Mouse (Mus musculus) bone marrow macrophage, adult 2 months (primary cell): ENCODE measurements around the gene Gsto1. TPM values are rescaled to one million over a fixed set of nuclear protein-coding genes. Genes with fewer than 3 reads are reported as not detected.

Source experiments
- H3K27ac ChIP-seq: 2 replicates; pipeline ENCODE4 v1.5.1; 2012; ENCODE audit warnings: low read depth, low read length; ENCODE audit not compliant: insufficient read depth
- H3K4me1 ChIP-seq: 2 replicates; pipeline ENCODE4 v1.6.1; 2012; ENCODE audit warnings: low read length; ENCODE audit not compliant: control insufficient read depth, insufficient read depth
- H3K4me3 ChIP-seq: 2 replicates; pipeline ENCODE4 v1.5.1; 2012; ENCODE audit warnings: mild to moderate bottlenecking, low read length, moderate library complexity; ENCODE audit not compliant: insufficient read depth
- CTCF ChIP-seq: IDR thresholded peaks from 2 replicates; pipeline ENCODE4 v1.5.1; 2012; ENCODE audit warnings: low read depth, mild to moderate bottlenecking, low read length, moderate library complexity
- POLR2A ChIP-seq: IDR thresholded peaks from 2 replicates; pipeline ENCODE4 v1.6.1; 2012; ENCODE audit warnings: mild to moderate bottlenecking, low read depth, low read length, borderline replicate concordance
- polyA plus RNA-seq: library from polyadenylated mRNA; stranded (reverse); fragments of >200 nt; gene quantifications from 2 replicates; pipeline ENCODE4 v1.2.4, GENCODE M21; 2012; ENCODE audit not compliant: missing spikeins, insufficient read depth, insufficient read length

Gene Gsto1
- polyA plus RNA-seq, 1 experiment = 137 TPM

DNA sequence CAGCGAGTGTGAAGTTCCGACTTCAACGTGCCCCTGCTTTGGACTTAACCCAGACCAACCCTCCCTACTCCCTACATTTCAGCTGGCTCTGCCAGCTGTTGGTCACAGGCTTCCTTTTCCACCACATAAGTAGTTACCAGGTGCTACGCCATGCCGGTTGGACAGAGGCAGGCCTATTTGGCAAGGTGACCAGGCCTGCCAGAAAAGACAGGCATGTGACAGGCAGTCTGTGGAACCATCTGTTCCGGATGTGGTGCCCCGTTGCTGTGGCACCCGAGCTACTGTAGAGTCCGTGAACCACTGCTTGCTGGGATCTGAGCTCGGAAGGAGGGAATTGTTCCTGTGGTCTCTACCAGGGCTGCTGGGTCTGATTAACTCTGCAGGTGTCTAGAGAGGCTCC is 32.6 kb downstream of the Gsto1 start:
- Histone ChIP-seq H3K4me3 (no peak overlapping the region), H3K4me1 (0 out of 2 replicates have a peak, but pooled peaks cover 2% of the 10 kb centered on the region), H3K27ac (no peak overlapping the region)
- TF ChIP-seq POLR2A = no peak
- TF ChIP-seq CTCF = no peak

- TF ChIP-seq CTCF (no peak), POLR2A (no peak)
- no peak overlapping the region for H3K4me3 ChIP-seq
- H3K27ac ChIP-seq = no peak overlapping the region
- 0 out of 2 replicates have a peak, but pooled peaks cover 2% of the 10 kb centered on the region for H3K4me1 ChIP-seq
Observed at GRCm38 (mm10) chr19:47888037-47888436, 33.3 kb downstream of the Gsto1 start.

- no peak for TF ChIP-seq POLR2A
- no peak for TF ChIP-seq CTCF
- Histone ChIP-seq H3K4me3 (no peak overlapping the region), H3K27ac (no peak overlapping the region), H3K4me1 (0 out of 2 replicates have a peak, but pooled peaks cover 2% of the 10 kb centered on the region)
Observed at GRCm38 (mm10) chr19:47890489-47891130, 35.8 kb downstream of the Gsto1 start.

GRCm38 (mm10) chr19:47891562-47892312 is 37.0 kb downstream of the Gsto1 start:
- no peak for TF ChIP-seq CTCF
- TF ChIP-seq POLR2A = no peak
- 0 out of 2 replicates have a peak, but pooled peaks cover 2% of the 10 kb centered on the region for H3K4me1 ChIP-seq
- no peak overlapping the region for H3K4me3 ChIP-seq
- no peak overlapping the region for H3K27ac ChIP-seq

GRCm38 (mm10) chr19:47893092-47893491 is 38.3 kb downstream of the Gsto1 start:
- Histone ChIP-seq H3K27ac (no peak overlapping the region), H3K4me3 (no peak overlapping the region), H3K4me1 (no peaks in the 10 kb centered on the region)
- no peak for TF ChIP-seq CTCF
- no peak for TF ChIP-seq POLR2A

DNA sequence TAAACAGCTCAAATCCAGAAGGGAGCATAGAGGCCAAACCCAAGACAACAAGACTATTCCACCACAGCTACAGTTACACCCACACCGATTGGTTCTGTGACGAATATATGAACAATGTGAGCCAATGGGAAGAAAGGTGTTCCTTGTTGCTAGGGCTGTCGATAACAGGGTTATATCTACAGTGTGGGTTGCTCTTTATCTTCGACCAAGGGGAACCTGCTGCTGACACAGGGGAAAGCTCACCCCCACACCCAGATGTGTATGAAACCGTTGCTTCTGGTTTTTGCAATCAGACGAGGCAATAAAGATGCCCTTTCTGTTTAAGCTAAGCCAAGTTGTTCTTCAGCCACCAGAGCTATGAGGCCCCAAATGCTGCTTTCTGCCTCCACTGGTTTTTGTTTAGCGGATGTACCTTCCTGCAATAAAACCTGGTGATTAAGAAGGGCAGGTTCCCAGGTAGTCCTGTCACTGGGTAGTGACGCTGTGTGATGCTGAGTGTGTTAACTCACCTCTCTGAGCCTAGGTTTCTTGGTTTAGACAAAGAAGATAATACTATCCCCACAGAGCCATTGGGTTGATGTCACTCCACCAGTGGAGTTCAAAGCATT is 43.8 kb downstream of the Gsto1 start:
- no peak for TF ChIP-seq POLR2A
- no peak for TF ChIP-seq CTCF
- H3K4me3 ChIP-seq = no peak overlapping the region
- peaks cover 31% of the 10 kb centered on the region for H3K4me1 ChIP-seq
- H3K27ac ChIP-seq = no peak overlapping the region

DNA sequence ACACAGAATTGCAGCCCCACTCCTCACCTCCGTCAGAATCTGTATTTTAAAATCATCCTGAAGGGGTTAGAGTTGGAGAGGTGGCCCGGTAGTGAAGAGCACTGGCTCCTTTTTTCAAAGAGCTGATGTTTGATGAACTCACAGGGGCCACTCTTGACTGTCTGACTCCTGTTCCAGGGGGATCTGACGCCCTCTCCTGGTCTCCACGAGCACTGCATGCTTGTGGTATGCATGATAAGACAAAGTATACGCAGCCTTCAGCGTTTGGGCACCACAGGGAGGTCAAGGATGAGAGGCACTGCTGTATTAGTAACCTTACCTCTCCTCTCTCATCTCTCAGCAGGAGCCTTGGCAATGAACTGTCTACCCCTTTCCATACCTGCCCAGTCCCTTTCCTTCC is 45.2 kb downstream of the Gsto1 start:
- no peak for TF ChIP-seq POLR2A
- no peak for TF ChIP-seq CTCF
- no peak overlapping the region for H3K27ac ChIP-seq
- H3K4me1 ChIP-seq = peaks cover 38% of the 10 kb centered on the region
- H3K4me3 ChIP-seq = no peak overlapping the region

GRCm38 (mm10) chr19:47900558-47900957 is 45.8 kb downstream of the Gsto1 start:
- TF ChIP-seq CTCF (no peak), POLR2A (no peak)
- Histone ChIP-seq H3K4me1 (peaks cover 43% of the 10 kb centered on the region), H3K4me3 (no peak overlapping the region), H3K27ac (no peak overlapping the region)

DNA sequence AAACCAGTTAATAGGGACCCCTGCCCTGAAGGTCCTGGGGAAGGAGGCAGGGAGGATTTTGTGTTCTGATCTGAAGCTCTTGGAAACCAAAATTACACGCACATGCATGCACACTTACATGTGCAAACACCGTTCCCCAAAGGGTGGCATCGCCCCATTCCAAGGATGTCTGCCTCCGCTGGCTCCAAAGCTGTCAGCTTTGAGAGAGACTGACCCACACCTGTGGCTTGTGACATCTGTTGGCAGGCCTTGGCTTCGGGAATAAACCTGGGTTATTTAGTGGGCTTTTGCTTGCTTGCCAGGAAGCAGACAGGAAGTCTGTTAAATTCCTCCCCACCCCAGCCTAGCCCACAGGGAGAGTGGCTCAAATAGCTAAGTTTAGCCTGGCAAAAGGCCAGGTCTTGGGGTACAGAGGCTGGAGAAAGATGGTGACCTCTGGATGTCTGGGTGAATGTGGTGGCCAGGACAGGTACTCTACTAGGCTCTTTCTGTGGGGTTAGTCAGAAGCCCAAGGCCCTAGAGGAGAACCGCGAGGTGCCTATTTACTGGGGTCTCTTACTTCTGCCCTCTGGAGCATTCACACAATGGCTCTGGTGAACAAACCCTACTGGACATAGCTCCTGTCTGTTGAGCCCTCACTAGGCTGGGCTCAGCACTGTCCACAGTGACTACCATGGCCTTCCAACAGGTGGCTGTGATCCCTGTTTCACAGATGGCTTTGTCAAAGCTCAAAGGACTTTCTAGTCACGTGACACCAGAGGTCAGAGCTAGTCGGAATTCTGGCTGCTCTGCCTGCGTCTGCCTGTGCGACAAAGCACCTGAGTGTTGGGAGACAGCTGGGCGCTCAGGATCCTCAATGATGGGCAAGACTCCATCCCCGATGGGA is 47.8 kb downstream of the Gsto1 start:
- Histone ChIP-seq H3K4me1 (peaks cover 46% of the 10 kb centered on the region), H3K4me3 (no peak overlapping the region), H3K27ac (no peak overlapping the region)
- TF ChIP-seq POLR2A = no peak
- TF ChIP-seq CTCF = no peak
